Mouse (Mus musculus): ENCODE data around the gene Txnip. TPM values are rescaled to one million over a fixed set of nuclear protein-coding genes. Genes with fewer than 3 reads are reported as not detected.

The Txnip gene
- polyA plus RNA-seq (2017; shearing (Covaris generic)): 950 TPM

DNA sequence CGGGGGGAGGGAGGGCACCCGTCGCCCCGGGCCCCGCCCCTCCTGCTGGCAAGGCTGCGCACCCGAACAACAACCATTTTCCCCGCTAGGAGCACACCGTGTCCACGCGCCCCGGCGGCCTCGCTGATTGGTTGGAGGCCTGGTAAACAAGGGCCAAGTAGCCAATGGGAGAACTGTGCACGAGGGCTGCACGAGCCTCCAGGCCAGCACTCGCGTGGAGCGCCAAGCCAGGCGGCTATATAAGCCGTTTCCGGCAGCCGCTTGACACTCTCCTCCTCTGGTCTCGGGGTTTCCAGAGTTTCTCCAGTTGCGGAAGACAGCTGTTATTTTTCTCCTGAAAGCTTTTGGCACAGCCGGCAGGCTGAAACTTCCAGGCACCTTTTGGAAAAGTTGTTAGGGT is at the start of gene Txnip:
Gene Txnip, plus strand, starts transcription at position 264 of the 400 bp plus-strand sequence.

DNA sequence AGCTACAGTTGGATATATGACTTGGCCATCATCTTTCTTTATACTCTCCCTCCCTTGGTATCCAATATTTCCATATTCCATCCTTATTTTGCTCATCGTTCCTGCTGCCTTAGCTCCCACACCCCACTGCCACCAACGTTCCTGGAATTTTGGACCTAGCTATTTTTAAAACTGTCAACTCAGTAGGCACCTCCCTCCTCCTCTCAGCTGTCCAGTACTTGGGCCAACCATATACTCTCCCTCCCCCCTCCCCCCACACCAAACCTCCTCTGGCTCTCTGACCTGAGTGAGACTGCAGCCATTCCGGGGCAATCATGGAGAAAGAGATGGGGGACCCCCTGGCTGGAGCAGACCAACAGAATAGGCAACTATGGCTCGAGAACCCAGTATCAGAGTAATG is 32.8 kb upstream of the Txnip start, which contains the start of gene Hfe2:
Gene Hfe2, plus strand, starts transcription at position 259 of the 400 bp plus-strand sequence.

GRCm38 (mm10) chr3:96576690-96577541 is 19.2 kb downstream of the Txnip start, which contains the start of gene Gm16253:
TSS of gene Gm16253 (plus strand) at chr3:96576984.

GRCm38 (mm10) chr3:96593790-96594560 is 36.2 kb downstream of the Txnip start, which contains the start of gene Polr3gl:
TSS of gene Polr3gl (minus strand) at chr3:96594181.

GRCm38 (mm10) chr3:96596228-96596707 is 38.5 kb downstream of the Txnip start, which contains the start of gene Ankrd34a:
TSS of gene Ankrd34a (plus strand) at chr3:96596636.

DNA sequence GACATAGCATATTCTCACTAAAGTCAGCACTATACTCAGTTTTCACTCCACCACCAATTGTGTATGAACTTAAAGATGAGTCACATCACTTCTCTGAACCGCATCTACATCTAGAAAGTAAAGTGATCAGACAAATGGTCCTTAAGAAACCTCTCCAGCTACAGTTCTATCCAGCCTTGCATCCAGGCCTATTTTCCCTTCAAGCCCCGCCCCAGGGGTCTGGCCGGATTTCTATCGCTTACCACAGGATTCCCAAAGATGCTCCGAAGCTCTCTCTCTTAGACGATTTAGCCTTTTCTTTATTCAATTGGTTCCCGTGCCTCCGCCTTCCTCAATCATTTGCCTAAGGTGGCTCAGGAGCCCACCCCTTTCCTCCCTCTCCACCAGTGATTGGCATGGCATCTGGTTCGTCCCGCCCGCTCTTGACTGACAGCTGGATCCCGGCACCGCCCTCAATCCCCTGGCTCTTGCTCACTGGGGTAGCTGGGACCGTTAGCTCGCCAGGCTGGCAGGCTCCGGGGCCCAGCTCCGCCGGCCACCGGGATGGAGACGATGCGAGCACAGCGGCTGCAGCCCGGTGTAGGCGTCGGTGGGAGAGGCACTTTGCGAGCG is 43.0 kb downstream of the Txnip start, which contains the start of gene Lix1l:
Gene Lix1l, plus strand, starts transcription at position 511 of the 612 bp plus-strand sequence.

Other genes starting within 250 kb of the Txnip start
- gene BC107364, start 105.7 kb upstream of the Txnip start, polyA plus RNA-seq (2017; shearing (Covaris generic)): not detected
- gene Hfe2, start 32.8 kb upstream of the Txnip start, polyA plus RNA-seq (2017; shearing (Covaris generic)): not detected
- gene Gm16253, start 19.0 kb downstream of the Txnip start, polyA plus RNA-seq (2017; shearing (Covaris generic)): 1.3 TPM
- 22.8 TPM for gene Polr3gl, start 36.2 kb downstream of the Txnip start, polyA plus RNA-seq (2017; shearing (Covaris generic))
- 0.17 TPM for gene Ankrd34a, start 38.7 kb downstream of the Txnip start, polyA plus RNA-seq (2017; shearing (Covaris generic))
- gene Lix1l, start 43.2 kb downstream of the Txnip start, polyA plus RNA-seq (2017; shearing (Covaris generic)): 0.26 TPM
- gene Rbm8a, start 72.0 kb downstream of the Txnip start, polyA plus RNA-seq (2017; shearing (Covaris generic)): 270 TPM
- 67.2 TPM for gene Pex11b, start 77.4 kb downstream of the Txnip start, polyA plus RNA-seq (2017; shearing (Covaris generic))
- gene Gm42957, start 77.5 kb downstream of the Txnip start, polyA plus RNA-seq (2017; shearing (Covaris generic)): not detected
- 0.28 TPM for gene Itga10, start 87.6 kb downstream of the Txnip start, polyA plus RNA-seq (2017; shearing (Covaris generic))
- gene Ankrd35, start 112.2 kb downstream of the Txnip start, polyA plus RNA-seq (2017; shearing (Covaris generic)): 0.09 TPM
- gene Pias3, start 138.4 kb downstream of the Txnip start, polyA plus RNA-seq (2017; shearing (Covaris generic)): 22.6 TPM
- gene Nudt17, start 150.6 kb downstream of the Txnip start, polyA plus RNA-seq (2017; shearing (Covaris generic)): 0.64 TPM
- 75.2 TPM for gene Polr3c, start 169.7 kb downstream of the Txnip start, polyA plus RNA-seq (2017; shearing (Covaris generic))
- 52.1 TPM for gene Rnf115, start 169.7 kb downstream of the Txnip start, polyA plus RNA-seq (2017; shearing (Covaris generic))